ENCODE assay signal across 8 mouse cellular contexts in the genomic region with DNA sequence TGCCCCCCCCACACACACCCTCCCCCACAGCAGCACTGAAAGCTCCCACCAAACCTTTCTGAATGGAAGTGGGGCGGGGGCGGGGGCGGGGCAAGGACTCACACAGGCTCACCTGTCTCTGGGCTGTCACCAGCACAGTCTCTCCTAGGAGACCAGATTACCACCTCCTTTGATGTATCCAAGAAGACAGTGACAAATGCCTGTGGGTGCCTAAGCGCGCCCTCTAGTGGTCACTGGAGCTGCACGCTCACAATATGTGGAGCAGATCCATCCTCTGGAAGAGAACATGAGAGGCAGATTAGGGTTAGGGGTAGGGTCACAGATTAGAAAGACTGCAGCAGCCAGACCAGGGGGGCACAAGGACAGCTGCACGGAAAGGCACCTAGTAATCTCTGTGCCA. TPM values are rescaled to one million over a fixed set of nuclear protein-coding genes. Genes with fewer than 3 reads are reported as not detected.
A peak's percentile ranks its signal among the peaks of the same experiment; 100 is the strongest.
DNase-seq lines count a peak whose midpoint lies in the region; ATAC-seq and TF ChIP-seq lines count a peak whose summit lies in the region.

No protein-coding gene starts in this region.

- TF ChIP-seq EP300 in ES-Bruce4 (IDR thresholded peaks at IDR 0.05; ENCODE audit: insufficient read depth, low read depth, low read length): 0 out of 2 replicates have a peak, but pooled peaks have one; percentile 19

- DNase-seq in brain, embryonic 18.5 days (ENCODE audit: low read depth, low spot score): peak; percentile 30
- DNase-seq in forebrain, embryonic 11.5 days (ENCODE audit: low spot score): peak; percentile 91
- peak; percentile 81 to 87 for DNase-seq in heart, postnatal 14 days
- peak; percentile 88 to 89 for DNase-seq in kidney, postnatal 4 days
- DNase-seq in lung, adult 18-20 months: peak; percentile 48 to 64
- peak; percentile 82 for DNase-seq in thymus, adult 2 months

- peaks cover 7% of the 10 kb centered on the region for H3K4me1 ChIP-seq in ES-Bruce4 (ENCODE audit: control insufficient read depth, insufficient read depth, low read length)
- H3K4me1 ChIP-seq in forebrain, embryonic 11.5 days (replicated peaks; ENCODE audit: control insufficient read depth, insufficient read depth, low read length): 0 out of 2 replicates have a peak, but pooled peaks cover 3% of the 10 kb centered on the region
- H3K4me1 ChIP-seq in thymus, adult 2 months (replicated peaks; ENCODE audit: control insufficient read depth, insufficient read depth, low read length): no peaks in the 10 kb centered on the region

- peak; percentile 99 for TF ChIP-seq CTCF in ES-Bruce4 (IDR thresholded peaks at IDR 0.05; ENCODE audit: low read depth, low read length)
- peak; percentile 84; the same call in 1 of the 2 replicates for TF ChIP-seq CTCF in thymus, adult 2 months (IDR thresholded peaks at IDR 0.05; ENCODE audit: borderline replicate concordance, control insufficient read depth, extremely low read depth, insufficient read depth, low read length, poor library complexity)

- no peak overlapping the region for H3K4me3 ChIP-seq in ES-Bruce4 (ENCODE audit: low read depth, low read length)
- no peak overlapping the region for H3K4me3 ChIP-seq in forebrain, embryonic 11.5 days (ENCODE audit: low read depth, low read length)
- no peak overlapping the region for H3K4me3 ChIP-seq in thymus, adult 2 months (ENCODE audit: control insufficient read depth, insufficient read depth, low read length)

- no peak overlapping the region for H3K9ac ChIP-seq in ES-Bruce4 (ENCODE audit: low read depth, poor library complexity, severe bottlenecking)
- no peak overlapping the region for H3K9ac ChIP-seq in forebrain, embryonic 11.5 days (ENCODE audit: low read length)

- no peak overlapping the region for H3K4me2 ChIP-seq in forebrain, embryonic 11.5 days (ENCODE audit: low read depth, low read length, severe bottlenecking)

- no peak for TF ChIP-seq POLR2A in ES-Bruce4 (IDR thresholded peaks at IDR 0.05; ENCODE audit: insufficient read depth, low read length)
- TF ChIP-seq POLR2A in thymus, adult 2 months (IDR thresholded peaks at IDR 0.05; ENCODE audit: control insufficient read depth, extremely low read depth, insufficient read depth, low read length, poor library complexity): no peak

- 0 out of 2 replicates have a peak, but pooled peaks cover 4% of the 10 kb centered on the region for H3K9me3 ChIP-seq in ES-Bruce4 (replicated peaks; ENCODE audit: control insufficient read depth, insufficient read depth, low read length, poor library complexity, severe bottlenecking)
- no peaks in the 10 kb centered on the region for H3K9me3 ChIP-seq in forebrain, embryonic 11.5 days (ENCODE audit: control insufficient read depth, low read length)

- ATAC-seq in forebrain, embryonic 11.5 days (replicated peaks; ENCODE audit: low FRiP score): peak; percentile 44; the same call in 1 of the 2 replicates
- ATAC-seq in neutrophil, adult 5-6 weeks (ENCODE audit: extremely low read depth, insufficient number of reproducible peaks, low FRiP score, poor library complexity, severe bottlenecking): peak; percentile 62

- H3K27me3 ChIP-seq in ES-Bruce4 (ENCODE audit: control insufficient read depth, insufficient read depth, low read length, poor library complexity, severe bottlenecking): no peaks in the 10 kb centered on the region
- H3K27me3 ChIP-seq in forebrain, embryonic 11.5 days (ENCODE audit: control insufficient read depth, insufficient read depth, low read length): no peaks in the 10 kb centered on the region
- no peaks in the 10 kb centered on the region for H3K27me3 ChIP-seq in thymus, adult 2 months (ENCODE audit: control insufficient read depth, insufficient read depth, low read length)

- 4% methylated on average over 7 of the region's 7 CpGs for WGBS in forebrain, embryonic 11.5 days
- 9% methylated on average over 7 of the region's 7 CpGs for WGBS in thymus, adult 2 months

- intact Hi-C loops in heart, postnatal 14 days (cut with DNase I): loop anchor here (1.0 to 5.0 kb wide), 3 partner anchors 52 to 108 kb away; no protein-coding TSS in a partner anchor

- no peak overlapping the region for H3K27ac ChIP-seq in ES-Bruce4 (ENCODE audit: insufficient read depth, low read length)
- H3K27ac ChIP-seq in forebrain, embryonic 11.5 days (ENCODE audit: low read depth, low read length): no peak overlapping the region
- H3K27ac ChIP-seq in thymus, adult 2 months (ENCODE audit: control insufficient read depth, insufficient read depth, low read length): no peak overlapping the region

- H3K36me3 ChIP-seq in ES-Bruce4 (ENCODE audit: control insufficient read depth, insufficient read depth, low read length, poor library complexity, severe bottlenecking): no peaks in the 10 kb centered on the region
- no peaks in the 10 kb centered on the region for H3K36me3 ChIP-seq in forebrain, embryonic 11.5 days (ENCODE audit: control insufficient read depth, insufficient read depth, low read length)
- H3K36me3 ChIP-seq in thymus, adult 2 months (ENCODE audit: control insufficient read depth, insufficient read depth, low read length): peaks cover 39% of the 10 kb centered on the region

RNA-seq across cellular contexts. Expression of a gene that starts 10.0 kb away (rescaled TPM):
- polyA plus RNA-seq in ES-Bruce4 (2011; ENCODE audit: insufficient read depth, insufficient read length, low read depth, missing spikeins): not detected in 2 replicates
- 1.1 and 1.2 TPM in 2 replicates for polyA plus RNA-seq in forebrain, embryonic 11.5 days (2014; fragmentation: Nextera tagmentation; extraction: Ambion mirVana)
- total RNA-seq in heart, postnatal 14 days (2021): not detected
- total RNA-seq in neutrophil, adult 5-6 weeks (2017): not detected in 2 replicates
- polyA plus RNA-seq in thymus, adult 2 months (2012; rRNA removed): 10.1 and 10.4 TPM in 2 replicates

RNA-seq across cellular contexts. Expression of a gene that starts 24.7 kb away (rescaled TPM):
- polyA plus RNA-seq in ES-Bruce4 (2011; ENCODE audit: insufficient read depth, insufficient read length, low read depth, missing spikeins): not detected in 2 replicates
- not detected in 2 replicates for polyA plus RNA-seq in forebrain, embryonic 11.5 days (2014; fragmentation: Nextera tagmentation; extraction: Ambion mirVana)
- under 1 TPM in 1 of 2 experiments, not detected in 1; 0.88 TPM for total RNA-seq in heart, postnatal 14 days (2021)
- not detected in 2 replicates for total RNA-seq in neutrophil, adult 5-6 weeks (2017)
- 1.4 and 2.8 TPM in 2 replicates for polyA plus RNA-seq in thymus, adult 2 months (2012; rRNA removed)

RNA-seq across cellular contexts. Expression of a gene that starts 45.6 kb away (rescaled TPM):
- polyA plus RNA-seq in ES-Bruce4 (2011; ENCODE audit: insufficient read depth, insufficient read length, low read depth, missing spikeins): not detected in 2 replicates
- not detected in 2 replicates for polyA plus RNA-seq in forebrain, embryonic 11.5 days (2014; fragmentation: Nextera tagmentation; extraction: Ambion mirVana)
- not detected for total RNA-seq in heart, postnatal 14 days (2021)
- total RNA-seq in neutrophil, adult 5-6 weeks (2017): not detected in 2 replicates
- 2.1 and 2.7 TPM in 2 replicates for polyA plus RNA-seq in thymus, adult 2 months (2012; rRNA removed)

Comparison
In these comparisons a context has a peak if more than half of its experiments do, and no peak if none do; other contexts are left out.
1. DNase-seq: peak in every context shown above with its lines; median percentile 91 in forebrain, embryonic 11.5 days; 88 in kidney, postnatal 4 days; 84 in heart, postnatal 14 days; 82 in thymus, adult 2 months; 56 in lung, adult 18-20 months; 30 in brain, embryonic 18.5 days.